Mouse (Mus musculus): ENCODE data around the gene Noct.
"Not testable (repeated sequence)": the region's sequence is repeated elsewhere in the genome, so short reads cannot be mapped to it uniquely, and the experiment has no call there.

Gene Noct

GRCm38 (mm10) chr3:51206521-51206920, 17.7 kb upstream of the Noct start:
- DNase-seq: no peak

- no peak for DNase-seq
These were observed 15.6 kb upstream of the Noct start for GRCm38 (mm10) chr3:51208633-51209032.

- no peak for DNase-seq
These were observed 14.5 kb upstream of the Noct start for GRCm38 (mm10) chr3:51209503-51210314.

GRCm38 (mm10) chr3:51210485-51210884, 13.8 kb upstream of the Noct start:
- no peak for DNase-seq

GRCm38 (mm10) chr3:51213111-51213510, 11.1 kb upstream of the Noct start:
- no peak for DNase-seq

DNA sequence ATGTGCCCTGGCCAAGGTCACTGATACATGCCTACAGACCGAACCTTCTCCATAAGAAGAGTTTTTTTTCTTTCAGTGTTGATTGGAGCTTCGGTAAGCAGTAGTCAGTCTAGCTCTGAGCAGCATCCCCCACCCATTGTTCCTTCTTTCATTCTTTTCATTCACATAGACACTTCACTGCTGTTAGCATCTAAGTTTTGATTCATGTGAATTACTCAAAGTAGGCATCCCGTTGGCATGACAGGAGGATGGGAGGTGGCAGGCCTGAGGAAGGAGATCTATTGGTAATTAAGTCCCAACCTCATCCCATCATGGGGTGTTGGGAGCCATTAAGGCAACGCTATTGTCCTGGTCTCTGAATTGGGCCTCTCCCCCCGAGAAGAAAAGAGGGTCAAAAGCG, 8.6 kb upstream of the Noct start:
- DNase-seq: no peak

GRCm38 (mm10) chr3:51216351-51216750, 7.9 kb upstream of the Noct start:
- DNase-seq: not testable (repeated sequence)

GRCm38 (mm10) chr3:51218385-51218784, 5.9 kb upstream of the Noct start:
- DNase-seq: not testable (repeated sequence)

DNA sequence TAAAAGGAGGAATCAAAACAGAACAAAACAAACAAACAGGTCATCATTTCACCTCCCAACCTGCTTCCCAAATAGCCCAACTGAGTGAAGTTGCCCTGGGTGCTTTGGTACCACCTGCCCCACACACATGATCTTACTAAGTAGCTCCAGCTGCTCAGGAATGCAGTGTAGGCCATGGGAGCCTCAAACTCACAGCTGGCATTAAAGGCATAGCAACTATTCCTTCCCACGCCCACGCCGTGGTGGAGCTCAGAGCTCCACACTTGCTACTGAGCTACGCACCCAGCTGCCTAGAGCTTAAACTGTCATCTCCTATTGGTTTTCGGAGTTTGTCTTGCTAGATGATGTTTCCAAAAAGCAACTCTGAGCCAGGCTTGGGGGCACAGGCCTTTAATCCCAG, 5.0 kb upstream of the Noct start:
- no peak for DNase-seq

- DNase-seq: no peak
These were observed 3.4 kb upstream of the Noct start for GRCm38 (mm10) chr3:51220846-51221245.

DNA sequence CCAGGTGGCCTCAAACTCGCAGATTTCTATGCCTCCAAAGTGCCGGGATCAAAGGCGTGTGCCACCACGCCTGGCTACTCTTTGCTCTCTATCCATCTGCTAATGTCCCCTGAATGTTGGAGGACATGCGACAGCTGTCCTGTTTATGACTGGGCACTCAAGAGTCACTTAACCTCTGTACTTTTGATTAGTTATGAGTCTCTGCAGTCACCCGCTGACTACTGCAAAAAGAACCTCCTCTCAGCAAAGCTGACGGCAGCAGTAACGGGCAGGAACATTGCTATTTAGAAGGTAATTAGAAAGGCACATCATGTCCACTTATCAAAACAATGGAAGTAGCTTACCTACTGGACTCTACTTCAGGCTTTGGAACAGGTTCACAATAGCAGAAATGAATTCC, 2.4 kb upstream of the Noct start:
- DNase-seq: no peak

- DNase-seq: no peak
These were observed 1.9 kb upstream of the Noct start for GRCm38 (mm10) chr3:51222302-51222701.

DNA sequence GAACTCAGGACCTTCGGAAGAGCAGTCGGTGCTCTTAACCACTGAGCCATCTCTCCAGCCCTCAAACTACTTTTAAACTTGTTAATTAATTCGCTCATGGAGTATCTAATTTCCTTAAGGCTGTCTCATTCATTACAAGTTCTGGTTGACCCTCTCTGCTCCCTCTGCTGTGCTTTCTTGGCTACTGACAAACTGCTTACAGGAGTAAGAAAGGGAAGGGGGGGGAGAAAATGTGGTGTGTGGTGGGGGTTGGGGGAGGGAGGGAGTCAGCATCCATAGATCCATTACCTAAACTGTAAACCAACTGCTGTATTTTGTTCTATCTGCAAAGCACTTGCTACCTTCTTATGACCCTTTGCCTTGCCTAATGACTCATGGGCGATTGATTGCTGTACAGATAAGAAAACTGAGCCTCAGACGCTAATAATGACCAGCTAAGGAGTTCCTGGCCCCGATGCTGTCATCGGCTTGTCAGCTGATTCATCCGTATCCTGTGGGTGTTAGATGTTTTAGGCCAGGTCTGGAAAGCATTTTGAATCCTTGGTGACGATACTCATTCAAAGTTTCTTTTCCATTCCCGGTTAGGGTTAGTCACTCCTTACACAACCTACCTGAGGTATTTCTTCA, 1.3 kb upstream of the Noct start:
- DNase-seq: no peak

GRCm38 (mm10) chr3:51223556-51223955, 691 bp upstream of the Noct start:
- DNase-seq: no peak

DNA sequence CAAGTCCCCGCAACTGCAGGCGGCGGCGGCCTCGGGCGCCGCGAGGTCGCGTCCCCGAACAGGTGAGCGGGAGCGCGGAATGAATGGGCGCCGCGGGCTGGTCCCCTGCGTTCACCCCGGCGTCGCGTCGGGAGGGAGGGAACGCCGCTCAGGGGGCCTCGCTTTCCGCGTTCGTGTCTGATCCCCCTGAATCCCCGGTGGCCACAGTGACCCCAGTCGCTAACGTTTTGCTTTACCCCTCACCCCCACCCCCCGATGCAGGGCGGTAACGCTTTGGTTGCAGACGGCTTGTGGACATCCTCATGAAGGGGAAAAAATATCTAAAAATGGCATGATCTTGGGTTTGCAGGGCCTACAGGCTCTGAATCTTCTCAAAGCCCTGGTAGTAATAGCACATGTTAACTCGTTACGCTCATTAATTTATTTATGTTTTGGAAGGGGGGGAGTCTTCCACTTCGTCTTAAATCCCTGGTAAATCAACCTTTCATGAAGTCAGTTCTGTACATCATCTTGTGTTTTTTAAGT, 1.0 kb downstream of the Noct start:
- no peak for DNase-seq

- no peak for DNase-seq
These were observed 1.7 kb downstream of the Noct start for GRCm38 (mm10) chr3:51225979-51226378.

GRCm38 (mm10) chr3:51226601-51227000, 2.4 kb downstream of the Noct start:
- no peak for DNase-seq

GRCm38 (mm10) chr3:51228038-51228820, 4.0 kb downstream of the Noct start:
- DNase-seq: peak; percentile 67 to 82

GRCm38 (mm10) chr3:51228821-51229205, 4.6 kb downstream of the Noct start:
- DNase-seq: no peak

GRCm38 (mm10) chr3:51229226-51229625, 5.0 kb downstream of the Noct start:
- DNase-seq: no peak

DNA sequence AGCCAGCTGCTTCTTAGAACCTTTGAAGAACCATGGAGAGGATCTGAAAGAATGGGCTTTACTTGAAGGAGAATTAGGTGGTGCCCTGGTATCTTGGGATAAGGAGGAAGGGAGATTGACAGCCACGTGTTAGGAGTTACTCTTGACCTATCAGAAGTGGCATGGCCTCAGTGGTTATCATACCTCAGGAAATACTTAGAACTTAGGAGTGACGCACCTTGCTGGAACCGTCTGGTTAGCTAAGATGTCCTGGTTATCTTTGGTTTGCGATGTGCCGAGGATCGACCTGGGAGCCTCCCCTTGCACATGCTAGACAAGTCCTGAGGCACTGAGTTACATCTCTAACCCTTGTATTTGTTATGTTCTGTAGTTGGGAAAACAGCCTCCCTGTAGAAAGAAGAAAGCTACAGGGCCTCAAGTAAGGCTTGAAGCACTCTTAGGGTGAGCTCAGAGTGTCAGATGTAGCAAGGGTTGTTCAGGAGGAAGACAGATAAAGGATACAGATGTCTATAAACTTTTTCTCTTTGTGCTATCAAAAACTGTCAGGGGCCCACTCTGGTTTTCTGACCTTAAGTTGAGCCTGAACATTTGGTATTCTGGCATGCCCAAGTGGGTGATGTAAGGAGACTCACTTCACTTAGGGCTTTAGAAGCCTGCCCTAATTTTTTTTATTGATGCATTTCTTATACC, 6.0 kb downstream of the Noct start:
- DNase-seq: no peak

DNA sequence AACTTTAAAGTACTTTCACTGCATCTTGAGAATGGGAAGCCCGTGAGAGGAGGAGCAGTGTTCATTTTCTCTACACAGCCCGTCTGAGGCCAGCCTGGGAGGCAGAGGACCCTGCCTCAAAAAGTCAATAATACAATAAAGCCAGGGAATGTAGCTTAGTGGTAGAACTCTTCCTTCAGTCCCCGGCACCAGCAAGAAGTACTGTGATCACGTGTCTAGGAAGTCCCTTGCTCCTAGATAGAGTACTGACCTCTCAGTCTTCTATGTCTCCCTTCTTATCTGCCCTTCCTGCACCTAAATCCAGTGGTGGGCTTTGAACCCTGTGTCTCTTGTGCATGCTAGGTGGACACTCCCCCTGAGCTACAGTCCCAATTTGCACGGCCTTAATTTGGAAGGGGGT, 6.6 kb downstream of the Noct start:
- DNase-seq: no peak

DNA sequence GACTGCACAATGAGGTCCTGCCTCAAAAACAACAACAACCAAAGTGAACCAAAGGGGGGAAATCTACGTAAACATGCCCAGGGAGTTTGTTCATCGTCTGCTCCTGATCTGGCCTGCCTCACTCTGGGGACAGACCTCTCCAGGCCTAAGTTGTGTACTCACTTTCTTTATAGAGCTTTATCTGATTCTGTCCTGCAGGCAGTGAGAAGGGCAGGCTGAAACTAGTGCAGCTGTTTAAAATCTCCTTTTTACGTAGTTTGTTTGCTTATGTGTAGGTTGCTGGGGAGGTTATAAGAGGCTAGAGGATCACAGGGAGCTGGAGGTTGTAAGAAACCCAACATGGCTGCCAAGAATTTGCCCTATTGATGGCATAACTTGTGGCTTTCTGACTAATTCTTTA, 7.3 kb downstream of the Noct start:
- DNase-seq: no peak
